Mouse (Mus musculus): ENCODE measurements around the gene Mybph.

The Mybph gene

GRCm38 (mm10) chr1:134193126-134193525 is at the start of gene Mybph:
Mybph (plus strand) TSS chr1:134193448.
- DNase-seq (ENCODE audit: low spot score in 2 of 2), result no peak

DNA sequence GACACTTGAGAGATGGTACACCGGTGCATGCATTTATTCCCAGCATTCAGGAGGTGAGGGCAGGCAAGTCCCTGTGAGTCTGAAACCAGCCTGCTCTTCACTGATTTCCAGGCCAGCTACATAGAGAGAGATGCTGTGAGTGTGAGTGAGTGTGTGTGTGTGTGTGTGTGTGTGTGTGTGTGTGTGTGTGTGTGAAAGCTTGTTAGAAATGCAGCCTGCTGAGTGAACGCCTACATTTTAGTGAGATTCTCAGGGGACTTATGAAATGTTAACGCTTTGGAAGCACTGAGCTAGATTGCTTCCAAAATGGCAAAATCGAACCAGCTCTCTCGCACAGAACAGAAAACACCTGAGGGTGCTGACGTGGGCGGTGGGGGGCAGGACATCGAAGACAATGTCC is 47.2 kb upstream of the Mybph start:
- no peak for DNase-seq (ENCODE audit: low spot score in 2 of 2)

DNA sequence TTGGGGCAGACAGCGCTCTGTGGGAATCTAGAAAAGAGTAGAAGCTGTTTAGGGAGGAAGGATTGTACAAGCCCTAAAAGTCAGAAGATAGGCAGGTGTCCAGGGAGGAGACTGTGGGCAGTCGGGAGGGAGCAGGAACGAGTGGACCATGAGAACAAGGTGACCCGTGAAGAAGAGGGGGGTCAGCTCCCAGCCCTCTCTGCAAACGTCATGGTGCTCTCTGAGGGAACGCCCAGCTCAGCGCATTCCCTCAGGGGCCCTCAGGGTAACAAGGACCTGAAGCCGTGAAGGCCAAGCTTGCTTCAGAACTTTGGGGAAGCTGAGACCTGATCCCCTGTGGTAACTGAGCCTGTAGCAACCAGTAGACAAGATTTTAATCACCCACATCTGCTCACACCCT is 43.2 kb upstream of the Mybph start:
- no peak for DNase-seq (ENCODE audit: low spot score in 2 of 2)

DNA sequence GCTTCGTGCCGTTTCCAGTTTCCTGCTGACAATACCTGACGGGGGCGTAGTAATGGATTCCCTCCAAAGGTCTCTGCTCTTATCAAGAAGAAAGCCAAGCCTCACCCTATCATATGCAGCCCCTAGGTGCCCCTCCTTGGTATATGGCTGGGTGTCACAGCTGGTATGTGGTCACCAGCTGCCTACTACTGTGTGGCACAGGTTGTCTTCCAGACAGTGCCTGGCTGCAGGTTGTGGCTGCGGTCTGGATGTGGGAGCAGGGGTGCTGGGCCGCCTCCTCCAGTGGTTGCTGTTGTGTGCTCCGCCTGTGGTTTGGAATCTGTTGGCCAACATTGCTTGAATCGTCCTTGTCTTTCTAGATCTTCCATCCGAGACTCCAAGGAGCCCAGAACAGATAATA is 42.5 kb upstream of the Mybph start:
- DNase-seq (ENCODE audit: low spot score in 2 of 2), result no peak

- peak; percentile 72 to 88 for DNase-seq (ENCODE audit: low spot score in 2 of 2)
These were observed 41.4 kb upstream of the Mybph start for GRCm38 (mm10) chr1:134151655-134152412.

DNA sequence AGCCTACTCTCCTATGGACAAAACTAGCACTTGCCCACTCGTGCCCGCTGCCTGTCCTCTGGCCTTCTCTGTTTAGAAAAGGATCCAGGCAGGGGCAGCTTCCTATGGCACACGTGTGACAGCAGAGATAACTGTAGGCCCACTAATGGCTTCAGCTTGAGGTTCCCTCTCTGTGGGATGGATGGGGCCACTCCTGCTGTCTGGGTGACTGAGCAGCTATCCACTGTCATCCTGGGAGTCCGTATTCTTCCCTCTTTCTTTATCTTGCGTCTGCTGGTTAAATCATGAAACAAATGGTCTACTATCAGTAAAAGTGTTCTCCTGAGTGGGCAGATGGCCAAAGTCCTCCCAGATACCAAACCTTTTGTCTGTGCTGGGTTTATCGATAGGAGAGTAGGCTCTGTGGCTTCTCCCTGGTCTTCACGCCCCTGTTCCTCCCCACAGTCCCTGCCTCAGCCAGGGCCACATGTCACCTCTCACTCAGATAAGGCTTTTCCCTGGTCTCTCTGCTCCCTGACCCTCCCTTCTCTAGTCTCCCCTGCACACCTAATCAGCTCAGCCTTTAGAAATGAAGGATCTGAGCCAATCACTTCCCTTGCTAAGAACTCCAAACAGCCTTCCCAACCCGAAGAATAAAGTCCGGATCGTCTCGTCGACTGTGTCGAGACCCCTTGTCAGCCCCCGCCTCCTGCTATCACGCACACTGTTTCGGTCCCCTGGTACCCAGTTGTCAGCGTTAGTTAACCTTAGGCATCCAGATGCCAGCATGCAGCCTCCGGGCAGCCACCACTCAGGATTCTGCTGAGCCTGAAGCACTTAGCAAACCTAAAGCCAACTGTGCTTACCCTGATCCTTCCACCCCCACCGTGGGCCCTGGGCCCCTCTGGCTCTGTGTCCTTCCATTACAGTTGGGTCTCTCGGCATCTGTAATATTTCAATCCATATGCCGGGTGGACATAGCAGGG is 40.3 kb upstream of the Mybph start:
- DNase-seq (ENCODE audit: low spot score in 2 of 2), result no peak

- no peak for DNase-seq (ENCODE audit: low spot score in 2 of 2)
These were observed 39.1 kb upstream of the Mybph start for GRCm38 (mm10) chr1:134154121-134154520.

DNA sequence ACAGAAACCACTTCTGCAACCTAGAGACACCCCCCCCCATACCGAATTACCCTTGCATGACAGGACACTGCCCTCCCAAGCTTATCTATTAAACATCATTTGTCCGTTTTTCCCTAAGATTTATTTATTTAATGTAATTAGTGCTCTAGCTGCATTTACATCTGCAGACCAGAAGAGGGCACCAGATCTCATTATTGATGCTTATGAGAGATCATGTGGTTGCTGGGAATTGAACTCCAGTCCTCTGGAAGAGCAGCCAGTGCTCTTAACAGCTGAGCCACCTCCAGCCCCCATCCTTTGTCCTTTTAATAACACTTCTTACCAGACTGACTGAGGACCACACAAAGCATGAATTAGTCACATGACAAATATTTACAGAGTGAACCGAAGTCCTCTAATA is 38.6 kb upstream of the Mybph start:
- no peak for DNase-seq (ENCODE audit: low spot score in 2 of 2)

DNA sequence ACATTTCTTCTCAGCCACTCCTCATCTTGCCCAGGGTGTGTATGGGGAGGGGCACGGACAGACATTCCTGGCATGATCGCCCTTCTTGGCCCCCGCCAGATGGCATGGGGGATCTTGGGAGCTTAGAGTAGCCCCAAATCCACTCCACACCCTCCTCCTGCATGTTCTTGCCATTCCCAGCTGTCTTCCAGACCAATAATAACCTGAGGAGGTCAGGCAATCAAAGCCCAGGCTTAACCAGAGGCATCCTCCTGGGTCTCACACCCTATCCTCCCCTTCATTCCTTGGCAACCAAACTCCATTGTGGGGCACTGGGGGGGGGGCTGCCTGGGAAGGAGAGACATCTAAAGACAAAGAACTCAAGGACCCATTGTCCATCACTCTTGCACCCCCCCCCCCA is 32.8 kb upstream of the Mybph start:
- DNase-seq (ENCODE audit: low spot score in 2 of 2), result no peak

- DNase-seq (ENCODE audit: low spot score in 2 of 2), result no peak
These were observed 31.8 kb upstream of the Mybph start for GRCm38 (mm10) chr1:134161399-134161798.

DNA sequence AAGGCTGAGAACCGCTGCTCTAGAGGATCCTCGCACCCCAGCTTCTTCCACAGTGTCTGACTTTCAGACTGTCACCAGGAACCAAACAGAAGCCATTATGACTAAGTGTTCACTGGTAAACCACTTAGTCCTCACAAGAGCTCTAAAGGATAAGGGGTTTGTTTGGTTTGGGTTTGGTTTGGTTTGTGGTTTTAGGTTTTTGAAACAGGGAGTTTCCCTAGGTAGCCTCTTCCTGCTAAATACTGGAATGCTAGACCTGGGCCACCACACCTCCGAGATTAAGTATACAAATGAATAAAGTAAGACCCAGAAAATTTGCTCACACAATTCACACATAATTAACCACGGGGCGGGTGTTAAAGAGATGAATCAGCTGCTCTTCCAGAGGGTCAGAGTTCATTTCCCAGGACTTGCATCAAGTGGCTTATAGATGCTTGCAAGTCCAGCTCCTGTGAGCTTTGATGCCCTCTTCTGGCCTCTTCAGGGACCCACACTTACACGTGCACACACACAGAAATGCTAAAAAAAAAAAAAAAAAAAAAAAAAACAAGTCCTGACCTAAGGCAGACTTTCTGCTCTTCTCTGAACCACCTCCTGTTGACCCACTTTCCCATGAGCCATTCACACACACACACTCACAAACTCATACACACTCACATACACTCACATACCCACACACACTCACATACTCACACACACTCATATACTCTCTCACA is 30.6 kb upstream of the Mybph start:
- DNase-seq (ENCODE audit: low spot score in 2 of 2), result no peak

- DNase-seq (ENCODE audit: low spot score in 2 of 2), result no peak
These were observed 29.8 kb upstream of the Mybph start for GRCm38 (mm10) chr1:134163476-134163875.

DNA sequence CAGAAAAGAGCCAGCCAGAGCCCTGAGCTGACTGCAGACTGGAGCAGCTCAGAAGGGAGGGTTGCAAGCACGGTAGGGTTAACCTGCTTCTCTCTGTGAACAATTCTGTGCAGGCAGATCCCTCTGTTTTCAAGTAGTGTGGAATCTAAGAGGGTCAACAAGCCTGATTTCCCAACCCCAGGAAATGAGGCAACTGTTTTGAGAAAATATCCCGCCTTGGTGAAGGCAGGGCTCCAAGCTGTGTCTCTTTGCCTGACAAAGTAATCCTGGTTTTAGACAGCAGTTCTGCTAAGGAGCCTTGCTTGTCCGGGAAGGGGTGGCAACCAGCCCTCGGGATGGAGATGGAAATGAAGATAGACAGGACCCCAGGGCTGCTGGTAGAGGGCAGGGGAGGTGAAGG is 28.8 kb upstream of the Mybph start:
- DNase-seq (ENCODE audit: low spot score in 2 of 2), result no peak

GRCm38 (mm10) chr1:134166547-134166946 is 26.7 kb upstream of the Mybph start:
- no peak for DNase-seq (ENCODE audit: low spot score in 2 of 2)

DNA sequence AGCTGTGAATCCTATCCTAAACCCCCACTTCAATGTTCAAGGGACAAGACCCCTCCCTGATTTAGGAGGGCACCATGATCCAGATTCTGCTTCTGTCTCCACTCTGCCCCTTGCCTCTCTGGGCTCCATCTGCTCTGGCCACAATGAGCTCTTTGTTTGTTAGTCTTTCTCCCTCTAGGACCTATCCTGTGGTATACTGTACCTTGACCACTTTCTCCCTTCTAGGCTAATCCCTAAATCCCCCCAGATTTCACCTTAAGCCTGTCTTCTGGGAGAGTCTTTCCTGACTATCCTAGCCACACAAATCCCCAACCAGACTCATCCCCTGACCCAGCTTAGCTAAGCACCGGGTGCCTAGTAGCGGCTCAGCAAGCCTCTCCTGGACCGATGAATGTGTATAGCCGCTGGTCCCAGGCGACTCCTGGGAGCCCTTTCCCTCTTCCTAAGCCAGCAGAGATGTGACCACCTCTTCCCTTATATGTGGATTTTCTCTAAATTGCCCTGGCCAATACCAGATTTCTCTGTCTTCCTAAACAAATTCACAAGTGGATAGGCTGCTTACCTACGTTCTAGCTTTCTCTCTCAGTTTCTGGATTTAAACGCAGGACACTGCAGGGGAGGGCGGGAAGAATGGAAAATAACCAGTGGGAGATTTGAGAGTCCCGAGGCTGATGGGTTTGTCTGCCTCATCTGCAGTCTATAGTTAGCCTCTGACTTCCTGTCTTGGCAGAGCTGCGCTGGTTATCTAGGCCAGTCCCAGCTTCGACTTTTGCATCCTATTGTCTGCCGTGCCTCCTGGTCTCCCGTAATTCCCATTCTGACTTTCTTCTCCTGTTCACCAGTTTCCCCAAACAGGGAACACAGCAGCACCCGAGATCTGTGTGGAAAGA is 25.6 kb upstream of the Mybph start:
- no peak for DNase-seq (ENCODE audit: low spot score in 2 of 2)

GRCm38 (mm10) chr1:134168567-134168966 is 24.7 kb upstream of the Mybph start:
- no peak for DNase-seq (ENCODE audit: low spot score in 2 of 2)

DNA sequence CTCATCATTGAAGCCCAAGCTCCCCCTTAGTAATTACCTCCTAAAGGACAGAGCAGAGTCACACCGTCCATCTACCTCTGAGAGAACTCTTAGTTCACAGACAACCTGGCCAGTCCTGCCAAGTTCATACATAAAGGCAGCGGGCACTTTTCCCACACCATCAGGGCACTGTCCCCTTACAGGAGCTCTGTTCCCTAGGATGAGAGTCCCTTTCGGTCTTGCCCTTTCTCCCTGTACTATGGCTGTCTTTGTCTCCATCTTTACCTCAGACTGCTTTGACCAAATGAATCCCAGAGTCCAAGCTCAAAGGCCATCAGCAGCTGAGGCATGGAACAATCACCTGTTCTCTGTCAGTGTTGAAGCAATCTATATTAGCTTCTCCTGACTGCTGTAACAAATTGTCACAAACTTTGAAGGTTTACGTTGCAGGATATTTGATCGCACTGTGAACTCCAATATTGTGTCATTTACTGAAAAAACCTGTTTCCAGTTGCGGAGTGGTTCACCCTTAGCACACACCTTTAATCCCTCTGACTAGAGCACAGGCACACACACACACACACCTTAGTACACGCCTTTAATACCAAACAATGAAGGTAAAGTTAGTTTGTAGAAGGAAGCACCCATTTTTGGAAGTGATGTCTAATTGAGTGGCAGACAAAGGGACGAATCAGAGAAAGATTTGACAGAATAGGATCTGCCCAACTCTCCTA is 24.1 kb upstream of the Mybph start:
- DNase-seq (ENCODE audit: low spot score in 2 of 2), result no peak

DNA sequence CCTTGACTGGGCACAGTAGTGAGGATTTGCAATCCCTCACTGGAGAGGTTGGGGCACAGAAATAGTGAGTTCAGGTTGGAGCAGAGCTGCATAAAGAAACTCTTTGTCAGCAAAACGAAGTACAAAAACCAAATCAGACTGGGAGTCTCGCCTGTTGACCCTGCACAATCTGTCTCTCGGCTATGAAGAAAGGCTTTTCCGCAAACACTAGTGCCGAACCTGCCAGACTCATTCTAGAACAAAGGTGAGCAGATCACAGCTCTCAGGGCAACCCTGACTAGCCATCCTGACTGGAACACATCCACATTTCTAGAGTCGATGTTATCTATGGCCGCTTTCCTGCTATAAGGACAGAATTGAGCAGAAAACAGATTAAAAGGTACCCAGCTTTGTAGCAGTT is 20.2 kb upstream of the Mybph start:
- DNase-seq (ENCODE audit: low spot score in 2 of 2), result no peak

DNA sequence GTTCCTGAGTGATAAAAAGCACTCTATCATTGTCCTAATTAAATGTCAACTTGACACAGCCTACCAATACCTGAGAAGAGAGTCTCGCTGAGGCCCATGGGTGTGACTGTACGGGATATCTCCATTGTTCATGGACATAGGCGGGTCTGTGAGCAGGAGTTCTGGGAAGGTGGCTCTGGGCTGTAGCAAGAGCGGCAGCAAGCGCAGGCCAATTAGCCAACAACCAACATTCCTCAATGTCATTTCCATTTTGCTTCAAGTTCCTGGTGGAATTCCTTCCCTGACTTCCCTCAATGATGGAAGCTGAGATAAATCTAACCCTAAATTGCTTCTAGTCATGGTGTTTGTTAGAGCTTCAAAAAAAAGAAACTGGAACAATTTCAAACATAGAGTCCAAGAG is 15.3 kb upstream of the Mybph start:
- DNase-seq (ENCODE audit: low spot score in 2 of 2), result no peak

GRCm38 (mm10) chr1:134182025-134182424 is 11.2 kb upstream of the Mybph start, which contains the start of gene Chil1:
Chil1 (plus strand) TSS chr1:134182176.
- DNase-seq (ENCODE audit: low spot score in 2 of 2), result no peak
